Comparison of ENCODE assay signal across 8 mouse cellular contexts in genomic region chr12:20196386-20196785, GRCm38 (mm10).
DNase-seq lines count a peak whose midpoint lies in the region; ATAC-seq lines count a peak whose summit lies in the region.
"Not testable (repeated sequence)": the region's sequence is repeated elsewhere in the genome, so short reads cannot be mapped to it uniquely, and the experiment has no call there.

No protein-coding gene starts in this region.

- not testable (repeated sequence) for H3K9ac ChIP-seq in hindbrain, embryonic 11.5 days (ENCODE audit: low read depth, low read length)

- WGBS in embryonic facial prominence, embryonic 10.5 days = 0% methylated on average over 42 of the region's 42 CpGs
- 1% methylated on average over 15 of the region's 42 CpGs for WGBS in hindbrain, embryonic 11.5 days
- 3% methylated on average over 41 of the region's 42 CpGs for WGBS in large intestine, adult 2 months

- H3K4me3 ChIP-seq in embryonic facial prominence, embryonic 10.5 days = peak overlapping the region; percentile 64
- peak overlapping the region; percentile 32 for H3K4me3 ChIP-seq in hindbrain, embryonic 11.5 days (ENCODE audit: low read depth, low read length)

- H3K36me3 ChIP-seq in embryonic facial prominence, embryonic 10.5 days (replicated peaks); hindbrain, embryonic 11.5 days (ENCODE audit: control insufficient read depth, insufficient read depth, low read length): not testable (repeated sequence)

- H3K9me3 ChIP-seq in embryonic facial prominence, embryonic 10.5 days = peaks cover 12% of the 10 kb centered on the region
- not testable (repeated sequence) for H3K9me3 ChIP-seq in hindbrain, embryonic 11.5 days (ENCODE audit: control insufficient read depth, low read length)

- not testable (repeated sequence) for H3K27me3 ChIP-seq in embryonic facial prominence, embryonic 10.5 days (replicated peaks; ENCODE audit: low read depth, poor library complexity, severe bottlenecking); hindbrain, embryonic 11.5 days (ENCODE audit: control insufficient read depth, insufficient read depth, low read length)

- peak overlapping the region; percentile 21; the same call in 1 of the 2 replicates for H3K4me2 ChIP-seq in hindbrain, embryonic 11.5 days (replicated peaks; ENCODE audit: low read depth, low read length)

- H3K27ac ChIP-seq in embryonic facial prominence, embryonic 10.5 days (replicated peaks) = peak overlapping the region; percentile 73; the same call in 1 of the 2 replicates
- H3K27ac ChIP-seq in hindbrain, embryonic 11.5 days (ENCODE audit: low read depth, low read length) = not testable (repeated sequence)

- intact Hi-C loops in gastrocnemius, postnatal 14 days (cut with DNase I; ENCODE audit: low total_unique reads) = not testable (repeated sequence)

- not testable (repeated sequence) for H3K4me1 ChIP-seq in embryonic facial prominence, embryonic 10.5 days; hindbrain, embryonic 11.5 days (replicated peaks; ENCODE audit: control insufficient read depth, insufficient read depth, low read length)

- not testable (repeated sequence) for ATAC-seq in hindbrain, embryonic 11.5 days (ENCODE audit: low FRiP score)

- peak; percentile 38 for DNase-seq in adipocyte (ENCODE audit: low spot score)
- peak; percentile 80 for DNase-seq in embryonic facial prominence, embryonic 10.5 days (ENCODE audit: low spot score)
- peak; percentile 22 for DNase-seq in gastrocnemius, postnatal 14 days
- DNase-seq in hindbrain, embryonic 11.5 days (ENCODE audit: low spot score) = peak; percentile 51
- DNase-seq in large intestine, adult 2 months (ENCODE audit: low read depth, low spot score) = peak; percentile 0
- peak; percentile 0 for DNase-seq in lung, postnatal 36 days
- peak; percentile 4 for DNase-seq in ovary, postnatal 14 days (ENCODE audit: low spot score)
- DNase-seq in urinary bladder, postnatal 14 days (ENCODE audit: low spot score) = peak; percentile 6

Comparison
In these comparisons a context has a peak if more than half of its experiments do, and no peak if none do; other contexts are left out.
1. DNase-seq: peak in every context shown above with its lines; median percentile 80 in embryonic facial prominence, embryonic 10.5 days; 51 in hindbrain, embryonic 11.5 days; 38 in adipocyte; 22 in gastrocnemius, postnatal 14 days; 6 in urinary bladder, postnatal 14 days; 4 in ovary, postnatal 14 days; 0 in large intestine, adult 2 months; 0 in lung, postnatal 36 days.